Mouse (Mus musculus): ENCODE results near the gene Crygc. TPM values are rescaled to one million over a fixed set of nuclear protein-coding genes. Genes with fewer than 3 reads are reported as not detected.

Crygc gene
- not detected in 2 replicates for polyA plus RNA-seq (2015; fragmentation: Nextera tagmentation; extraction: Ambion mirVana)

GRCm38 (mm10) chr1:65073589-65073988 lies at the start of gene Crygc:
Crygc (minus strand) TSS chr1:65073689.
- Histone ChIP-seq H3K36me3 (no peaks in the 10 kb centered on the region), H3K4me2 (replicated peaks) (no peak within 1 kb of the TSS), H3K4me1 (no peaks in the 10 kb centered on the region), H3K9ac (no peak within 1 kb of the TSS), H3K9me3 (no peaks in the 10 kb centered on the region), H3K27me3 (no peaks in the 10 kb centered on the region), H3K27ac (no peak within 1 kb of the TSS), H3K4me3 (no peak within 1 kb of the TSS)
- 81% methylated on average over 6 of the region's 6 CpGs for WGBS
- ATAC-seq (ENCODE audit: low FRiP score, low read depth): no peak

- Histone ChIP-seq H3K27ac (no peak within 1 kb of the TSS), H3K4me1 (no peaks in the 10 kb centered on the region), H3K27me3 (no peaks in the 10 kb centered on the region), H3K9ac (no peak within 1 kb of the TSS), H3K9me3 (no peaks in the 10 kb centered on the region), H3K4me3 (peak within 1 kb of the TSS; percentile 7; the same call in 1 of the 2 replicates), H3K4me2 (replicated peaks) (peak within 1 kb of the TSS; percentile 52), H3K36me3 (no peaks in the 10 kb centered on the region)
- 20% methylated on average over 9 of the region's 9 CpGs for WGBS
- ATAC-seq (ENCODE audit: low FRiP score, low read depth): no peak
Observed at GRCm38 (mm10) chr1:65122574-65123372, 49.3 kb upstream of the Crygc start, which contains the start of gene D630023F18Rik. D630023F18Rik (minus strand) TSS chr1:65123214.

DNA sequence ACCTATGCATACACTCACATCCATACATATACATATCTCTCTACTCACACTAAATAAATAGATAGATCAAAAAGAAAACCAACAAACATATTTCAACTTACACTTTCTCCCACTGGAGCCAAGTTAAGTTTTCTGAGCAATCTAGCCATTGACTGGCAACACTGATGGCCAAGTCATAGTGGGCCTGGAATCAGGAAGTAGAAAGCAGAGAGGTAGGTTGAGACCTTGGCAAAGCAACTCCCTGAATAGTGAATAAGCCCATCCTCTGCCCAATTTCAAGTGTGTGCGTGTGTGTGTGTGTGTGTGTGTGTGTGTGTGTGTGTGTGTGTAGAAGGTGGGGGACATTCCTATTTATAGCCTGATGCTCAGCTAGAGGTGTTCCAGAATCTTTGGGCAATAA lies 45.9 kb upstream of the Crygc start, which contains the start of gene Gm28845:
Gm28845 (minus strand) TSS at position 121 of the 400 bp plus-strand sequence.
- Histone ChIP-seq H3K4me3 (no peak within 1 kb of the TSS), H3K4me1 (no peaks in the 10 kb centered on the region), H3K27me3 (no peaks in the 10 kb centered on the region), H3K27ac (no peak within 1 kb of the TSS), H3K36me3 (no peaks in the 10 kb centered on the region), H3K4me2 (replicated peaks) (no peak within 1 kb of the TSS), H3K9me3 (no peaks in the 10 kb centered on the region), H3K9ac (no peak within 1 kb of the TSS)
- WGBS: 90% methylated on average over 1 of the region's 1 CpGs
- ATAC-seq (ENCODE audit: low FRiP score, low read depth): no peak

DNA sequence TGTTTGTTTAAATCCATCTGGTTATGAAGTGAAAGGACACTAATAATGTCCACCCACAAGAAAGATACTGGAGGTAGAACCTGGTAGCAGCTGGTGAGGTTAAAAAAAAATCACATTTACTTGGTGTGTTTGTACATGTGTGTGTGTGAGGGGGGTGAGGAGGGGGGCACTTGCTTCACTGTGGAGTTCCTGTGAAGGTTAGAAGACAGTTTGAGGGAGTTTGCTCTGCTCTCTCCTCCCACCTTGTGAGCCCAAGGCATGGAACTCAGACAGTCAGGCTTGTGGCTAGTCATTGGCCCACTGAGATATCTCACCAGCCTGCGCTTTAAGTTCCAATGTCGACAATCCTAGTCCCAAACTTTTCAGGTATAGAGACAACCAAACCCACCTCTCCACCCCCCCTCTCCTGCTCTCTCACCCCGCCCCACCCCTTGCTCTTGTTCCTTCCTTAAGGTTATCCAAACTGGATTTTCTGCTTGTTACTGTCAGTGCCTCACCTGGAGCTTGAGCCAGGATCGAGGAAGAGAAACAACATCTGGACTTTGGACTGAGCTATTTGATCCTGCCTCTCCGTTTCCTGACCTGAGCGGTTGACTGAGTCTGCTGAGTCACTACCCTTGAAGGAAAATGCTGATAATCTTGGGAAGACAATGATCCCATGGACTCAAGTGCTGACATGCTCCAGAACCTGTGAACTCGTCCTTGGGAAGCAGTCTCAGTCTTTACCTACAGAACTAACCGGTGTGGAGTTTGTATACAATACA lies 44.8 kb upstream of the Crygc start:
- WGBS: 71% methylated on average over 8 of the region's 8 CpGs
- Histone ChIP-seq H3K27ac (no peak overlapping the region), H3K27me3 (no peaks in the 10 kb centered on the region), H3K4me3 (no peak overlapping the region), H3K9ac (no peak overlapping the region), H3K9me3 (no peaks in the 10 kb centered on the region), H3K4me2 (replicated peaks) (no peak overlapping the region), H3K4me1 (no peaks in the 10 kb centered on the region), H3K36me3 (no peaks in the 10 kb centered on the region)
- no peak for ATAC-seq (ENCODE audit: low FRiP score, low read depth)

DNA sequence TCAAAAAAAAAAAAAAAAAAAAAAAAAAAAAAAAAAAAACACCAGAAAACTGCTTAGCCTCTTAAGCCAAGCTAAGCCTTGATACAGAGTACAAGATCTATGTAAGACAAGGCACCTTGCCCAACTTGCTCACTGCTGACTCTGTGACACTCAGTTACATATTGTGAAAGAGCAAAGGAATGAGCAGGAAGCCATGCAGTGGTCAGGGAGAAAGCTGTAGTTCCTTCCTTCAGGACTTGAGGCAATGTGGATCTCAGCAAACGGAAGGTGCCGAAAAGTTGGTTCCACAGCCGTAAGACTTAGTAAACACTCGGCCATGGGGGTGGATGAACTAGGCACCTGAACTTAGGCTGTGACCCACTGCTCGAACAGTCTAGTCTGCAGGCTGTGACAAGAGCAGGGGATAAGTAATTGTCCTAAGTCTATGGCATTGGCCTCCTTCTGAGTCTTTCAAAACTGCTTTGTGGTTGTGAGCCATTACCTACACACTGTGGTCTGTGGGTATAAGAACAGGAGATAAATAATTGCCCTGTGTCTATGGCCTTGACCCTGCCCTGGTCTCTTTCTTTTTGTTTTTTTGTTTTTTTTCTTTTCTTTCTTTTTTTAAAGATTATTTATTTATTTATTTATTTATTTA lies 40.2 kb upstream of the Crygc start:
- Histone ChIP-seq H3K27ac (no peak overlapping the region), H3K4me3 (no peak overlapping the region), H3K36me3 (no peaks in the 10 kb centered on the region), H3K9ac (no peak overlapping the region), H3K4me2 (replicated peaks) (no peak overlapping the region), H3K4me1 (no peaks in the 10 kb centered on the region), H3K9me3 (no peaks in the 10 kb centered on the region), H3K27me3 (no peaks in the 10 kb centered on the region)
- 92% methylated on average over 5 of the region's 5 CpGs for WGBS
- no peak for ATAC-seq (ENCODE audit: low FRiP score, low read depth)

GRCm38 (mm10) chr1:65112807-65113196 lies 39.3 kb upstream of the Crygc start:
- 70% methylated on average over 14 of the region's 14 CpGs for WGBS
- peak overlapping the region; percentile 38 for H3K4me2 ChIP-seq (replicated peaks)
- H3K36me3 ChIP-seq: no peaks in the 10 kb centered on the region
- ATAC-seq (ENCODE audit: low FRiP score, low read depth): no peak
- H3K27ac ChIP-seq: no peak overlapping the region
- H3K4me3 ChIP-seq: no peak overlapping the region
- no peaks in the 10 kb centered on the region for H3K9me3 ChIP-seq
- H3K27me3 ChIP-seq: no peaks in the 10 kb centered on the region
- no peaks in the 10 kb centered on the region for H3K4me1 ChIP-seq
- no peak overlapping the region for H3K9ac ChIP-seq

GRCm38 (mm10) chr1:65112031-65112806 lies 38.7 kb upstream of the Crygc start:
- ATAC-seq (ENCODE audit: low FRiP score, low read depth): peak; percentile 60; the same call in 1 of the 2 replicates
- no peaks in the 10 kb centered on the region for H3K27me3 ChIP-seq
- no peak overlapping the region for H3K4me3 ChIP-seq
- peak overlapping the region; percentile 38 for H3K4me2 ChIP-seq (replicated peaks)
- WGBS: 10% methylated on average over 8 of the region's 8 CpGs
- no peak overlapping the region for H3K9ac ChIP-seq
- no peak overlapping the region for H3K27ac ChIP-seq
- H3K9me3 ChIP-seq: no peaks in the 10 kb centered on the region
- no peaks in the 10 kb centered on the region for H3K4me1 ChIP-seq
- no peaks in the 10 kb centered on the region for H3K36me3 ChIP-seq

- Histone ChIP-seq H3K4me3 (no peak overlapping the region), H3K27me3 (no peaks in the 10 kb centered on the region), H3K27ac (no peak overlapping the region), H3K4me2 (replicated peaks) (no peak overlapping the region), H3K9ac (no peak overlapping the region), H3K4me1 (no peaks in the 10 kb centered on the region), H3K36me3 (no peaks in the 10 kb centered on the region), H3K9me3 (no peaks in the 10 kb centered on the region)
- ATAC-seq (ENCODE audit: low FRiP score, low read depth): no peak
- 74% methylated on average over 25 of the region's 25 CpGs for WGBS
Observed at GRCm38 (mm10) chr1:65109756-65110435, 36.4 kb upstream of the Crygc start.

DNA sequence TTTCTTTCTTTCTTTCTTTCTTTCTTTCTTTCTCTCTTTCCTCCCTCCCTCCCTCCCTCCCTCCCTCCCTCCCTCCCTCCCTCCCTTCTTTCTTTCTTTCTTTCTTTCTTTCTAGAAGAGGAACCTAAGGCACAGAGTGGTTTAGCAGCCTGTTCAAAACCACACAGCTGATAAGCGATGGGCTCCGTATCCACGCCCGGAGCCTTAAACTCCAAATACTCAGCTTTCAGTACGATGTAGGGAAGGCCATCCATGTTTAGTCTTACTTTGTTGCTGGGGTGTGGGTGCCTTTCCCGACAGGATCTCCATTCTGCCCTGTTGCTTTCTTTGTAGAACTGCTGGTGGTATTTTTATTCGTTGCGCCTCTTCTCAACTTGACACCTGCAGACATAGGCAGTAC lies 35.7 kb upstream of the Crygc start:
- 89% methylated on average over 8 of the region's 8 CpGs for WGBS
- no peak overlapping the region for H3K27ac ChIP-seq
- no peak overlapping the region for H3K9ac ChIP-seq
- no peak overlapping the region for H3K4me2 ChIP-seq (replicated peaks)
- no peaks in the 10 kb centered on the region for H3K9me3 ChIP-seq
- H3K4me1 ChIP-seq: no peaks in the 10 kb centered on the region
- no peak overlapping the region for H3K4me3 ChIP-seq
- no peak for ATAC-seq (ENCODE audit: low FRiP score, low read depth)
- no peaks in the 10 kb centered on the region for H3K36me3 ChIP-seq
- no peaks in the 10 kb centered on the region for H3K27me3 ChIP-seq

DNA sequence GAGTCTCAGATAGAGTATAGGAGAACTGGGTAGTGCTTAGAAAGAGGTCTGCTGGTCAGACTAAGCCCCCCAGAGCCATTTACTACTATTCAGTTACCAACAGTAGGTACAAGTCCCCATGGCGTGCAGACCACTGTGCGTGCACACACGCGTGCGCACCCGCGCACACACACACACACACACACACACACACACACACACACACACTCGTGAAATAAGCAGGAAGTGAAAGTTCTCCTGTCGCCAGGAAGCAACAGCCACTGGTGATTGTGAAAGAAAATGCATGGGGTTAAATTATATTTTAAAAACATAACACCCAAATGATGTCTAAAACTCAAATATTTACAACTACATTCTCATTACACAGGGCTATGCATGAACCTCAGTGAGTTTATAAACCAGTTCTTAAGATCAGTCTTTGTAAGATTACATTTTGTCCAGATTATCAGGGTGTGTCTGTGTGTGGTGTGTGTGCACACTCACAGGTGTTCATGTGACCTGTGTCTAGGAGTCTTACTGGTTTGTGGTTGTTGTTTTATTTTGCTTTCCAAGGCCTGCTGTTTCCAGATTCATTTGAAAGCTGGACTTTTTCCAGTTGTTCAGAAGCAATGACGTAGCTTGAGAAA lies 34.3 kb upstream of the Crygc start:
- no peak for ATAC-seq (ENCODE audit: low FRiP score, low read depth)
- H3K36me3 ChIP-seq: no peaks in the 10 kb centered on the region
- WGBS: 91% methylated on average over 10 of the region's 10 CpGs
- H3K4me1 ChIP-seq: no peaks in the 10 kb centered on the region
- no peak overlapping the region for H3K4me3 ChIP-seq
- no peak overlapping the region for H3K9ac ChIP-seq
- no peaks in the 10 kb centered on the region for H3K9me3 ChIP-seq
- no peak overlapping the region for H3K4me2 ChIP-seq (replicated peaks)
- no peaks in the 10 kb centered on the region for H3K27me3 ChIP-seq
- H3K27ac ChIP-seq: no peak overlapping the region

DNA sequence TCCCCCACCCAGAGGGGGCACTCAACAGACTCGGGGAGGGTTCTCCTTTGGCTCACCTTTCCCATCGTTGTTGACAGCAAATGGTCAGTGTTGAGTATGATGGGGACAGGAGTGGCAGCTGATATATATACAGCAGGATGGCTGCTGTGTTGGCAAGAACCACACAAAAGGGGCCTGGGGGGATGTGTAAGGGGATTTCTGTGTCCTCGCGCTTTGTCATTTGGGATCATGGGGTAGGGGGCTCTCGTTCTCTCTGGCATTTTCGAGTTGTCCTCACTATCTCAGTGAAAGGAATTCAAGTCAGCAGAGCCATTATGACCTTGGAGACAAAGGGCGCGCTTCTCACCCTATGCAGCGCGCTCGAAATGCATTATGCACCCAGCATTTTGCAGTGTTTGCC lies 29.8 kb upstream of the Crygc start, which contains the start of gene Cryga:
Cryga (minus strand) TSS at position 101 of the 400 bp plus-strand sequence.
- H3K4me1 ChIP-seq: no peaks in the 10 kb centered on the region
- ATAC-seq (ENCODE audit: low FRiP score, low read depth): no peak
- H3K9me3 ChIP-seq: no peaks in the 10 kb centered on the region
- H3K27me3 ChIP-seq: no peaks in the 10 kb centered on the region
- H3K27ac ChIP-seq: no peak within 1 kb of the TSS
- H3K4me2 ChIP-seq (replicated peaks): no peak within 1 kb of the TSS
- H3K36me3 ChIP-seq: no peaks in the 10 kb centered on the region
- no peak within 1 kb of the TSS for H3K9ac ChIP-seq
- 90% methylated on average over 11 of the region's 11 CpGs for WGBS
- no peak within 1 kb of the TSS for H3K4me3 ChIP-seq
